Mouse (Mus musculus): ENCODE measurements around the gene Olfr683. TPM values are rescaled to one million over a fixed set of nuclear protein-coding genes. Genes with fewer than 3 reads are reported as not detected.
"Not testable (repeated sequence)": the region's sequence is repeated elsewhere in the genome, so short reads cannot be mapped to it uniquely, and the experiment has no call there.

Olfr683 gene
- not detected for total RNA-seq (2021)

GRCm38 (mm10) chr7:105146912-105147311, at the start of gene Olfr683:
Olfr683 (minus strand) TSS chr7:105147012.
- DNase-seq (ENCODE audit: low spot score in 2 of 2) = no peak
- intact Hi-C loops (cut with DNase I) = no loop called here

GRCm38 (mm10) chr7:105185912-105186311, 39.1 kb upstream of the Olfr683 start, which contains the start of gene Olfr685:
Olfr685 (minus strand) TSS chr7:105186012.
- intact Hi-C loops (cut with DNase I) = no loop called here

GRCm38 (mm10) chr7:105170773-105171172, 24.0 kb upstream of the Olfr683 start:
- intact Hi-C loops (cut with DNase I) = loop anchor here (5.0 kb wide), 2 partner anchors 307 to 347 kb away; no protein-coding TSS in a partner anchor

More at GRCm38 (mm10) chr7:105185912-105186311, 39.1 kb upstream of the Olfr683 start, which contains the start of gene Olfr685:
- no peak for DNase-seq (ENCODE audit: low spot score in 2 of 2)

GRCm38 (mm10) chr7:105163553-105163952, 16.7 kb upstream of the Olfr683 start, which contains the start of gene Olfr684:
Olfr684 (minus strand) TSS chr7:105163653.
- intact Hi-C loops (cut with DNase I) = no loop called here
- DNase-seq (ENCODE audit: low spot score in 2 of 2) = no peak

More at GRCm38 (mm10) chr7:105170773-105171172, 24.0 kb upstream of the Olfr683 start:
- DNase-seq (ENCODE audit: low spot score in 2 of 2) = peak in 1 of 2 experiments; percentile 20

- intact Hi-C loops (cut with DNase I) = no loop called here
- no peak for DNase-seq (ENCODE audit: low spot score in 2 of 2)
These were observed 5.5 kb downstream of the Olfr683 start for GRCm38 (mm10) chr7:105141275-105141674.

GRCm38 (mm10) chr7:105116536-105116935, 30.3 kb downstream of the Olfr683 start, which contains the start of gene Olfr681:
Olfr681 (plus strand) TSS chr7:105116836.
- intact Hi-C loops (cut with DNase I) = no loop called here
- DNase-seq (ENCODE audit: low spot score in 2 of 2) = no peak

GRCm38 (mm10) chr7:105092717-105093116, 54.1 kb downstream of the Olfr683 start, which contains the start of gene Olfr680-ps1:
Olfr680-ps1 (minus strand) TSS chr7:105092817.
- intact Hi-C loops (cut with DNase I); DNase-seq (ENCODE audit: low spot score in 2 of 2): not testable (repeated sequence)

Other genes with a start within 250 kb of the Olfr683 start
- not detected for gene Olfr667, start 225.5 kb downstream of the Olfr683 start, total RNA-seq (2021)
- not detected for gene Olfr668, start 219.0 kb downstream of the Olfr683 start, total RNA-seq (2021)
- not detected for gene Olfr669, start 212.8 kb downstream of the Olfr683 start, total RNA-seq (2021)
- not detected for gene Olfr670, start 184.4 kb downstream of the Olfr683 start, total RNA-seq (2021)
- not detected for gene Olfr671, start 167.9 kb downstream of the Olfr683 start, total RNA-seq (2021)
- not detected for gene Olfr672, start 145.0 kb downstream of the Olfr683 start, total RNA-seq (2021)
- not detected for gene Olfr675, start 118.6 kb downstream of the Olfr683 start, total RNA-seq (2021)
- gene Olfr676, start 114.3 kb downstream of the Olfr683 start, total RNA-seq (2021) = not detected
- not detected for gene Olfr677, start 95.6 kb downstream of the Olfr683 start, total RNA-seq (2021)
- gene Olfr678, start 82.5 kb downstream of the Olfr683 start, total RNA-seq (2021) = not detected
- gene Olfr679, start 65.8 kb downstream of the Olfr683 start, total RNA-seq (2021) = not detected
- gene Olfr680-ps1, start 54.2 kb downstream of the Olfr683 start, total RNA-seq (2021) = not detected
- not detected for gene Olfr681, start 30.2 kb downstream of the Olfr683 start, total RNA-seq (2021)
- not detected for gene Olfr684, start 16.6 kb upstream of the Olfr683 start, total RNA-seq (2021)
- not detected for gene Olfr685, start 39.0 kb upstream of the Olfr683 start, total RNA-seq (2021)
- gene Olfr686, start 60.5 kb upstream of the Olfr683 start, total RNA-seq (2021) = not detected
- gene Olfr688, start 141.1 kb upstream of the Olfr683 start, total RNA-seq (2021) = not detected
- gene Olfr689, start 164.2 kb upstream of the Olfr683 start, total RNA-seq (2021) = not detected
- 1 to 10 TPM in 1 of 2 experiments, under 1 TPM in 1; 0.27 to 1.7 TPM for gene Olfr690, start 187.1 kb upstream of the Olfr683 start, total RNA-seq (2021)
- gene Olfr691, start 195.3 kb upstream of the Olfr683 start, total RNA-seq (2021) = under 1 TPM; 0.72 to 0.91 TPM
- gene Olfr692, start 221.2 kb upstream of the Olfr683 start, total RNA-seq (2021) = not detected
- gene Gm5901, start 228.0 kb upstream of the Olfr683 start, total RNA-seq (2021) = not detected